Mouse (Mus musculus) hindlimb bud, embryonic 11.5 days (tissue): Measurements from ENCODE around the gene Ttc23.
A peak's percentile ranks its signal among the peaks of the same experiment; 100 is the strongest.

Experiments used
- DNase-seq: peaks from one replicate; pipeline ENCODE4 v3.0.0-alpha.2; 2012; ENCODE audit warnings: low read depth, low spot score; ENCODE audit errors: extremely low spot score

The Ttc23 gene

DNA sequence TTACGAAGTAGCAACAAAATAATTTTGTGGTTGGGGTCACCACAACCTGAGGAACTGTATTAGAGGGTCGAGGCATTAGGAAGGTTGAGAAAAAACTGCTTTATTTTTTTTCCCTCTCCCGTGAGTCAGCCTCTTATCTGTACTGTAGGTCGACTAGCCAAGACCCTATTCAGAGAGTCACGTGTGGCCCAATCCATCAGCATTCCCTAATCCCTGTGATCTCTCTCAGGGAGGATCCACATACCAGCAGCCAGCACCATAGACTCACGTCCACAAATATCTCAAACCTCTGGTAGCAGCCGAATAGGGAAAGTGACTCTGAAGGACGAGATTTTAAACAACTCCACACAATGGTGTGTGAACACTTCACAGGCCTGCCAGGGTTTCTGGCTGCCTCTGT, 149.9 kb downstream of the Ttc23 start:
- DNase-seq: no peak

DNA sequence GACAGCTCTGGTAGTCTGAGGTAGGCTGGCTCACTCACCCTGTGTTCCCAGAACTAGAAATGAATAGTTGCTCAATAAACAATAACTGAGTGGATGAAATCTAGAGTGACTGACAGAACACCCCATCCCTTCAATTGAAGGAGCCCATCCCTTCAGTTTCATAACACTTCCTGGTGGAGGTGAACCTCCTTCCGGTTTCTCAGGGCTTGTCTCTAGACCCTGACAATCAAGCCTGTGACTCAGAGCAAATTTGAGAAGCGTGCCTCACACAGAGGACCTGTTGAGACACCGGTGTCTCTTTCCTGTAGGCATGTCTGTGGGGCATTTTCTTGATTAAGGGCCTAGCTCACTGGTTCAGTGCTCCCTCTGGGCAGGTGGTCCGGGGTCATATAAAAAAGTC, 151.3 kb downstream of the Ttc23 start:
- no peak for DNase-seq

GRCm38 (mm10) chr7:67800547-67800946, 153.3 kb downstream of the Ttc23 start:
- no peak for DNase-seq

GRCm38 (mm10) chr7:67801022-67801421, 153.8 kb downstream of the Ttc23 start:
- DNase-seq: no peak

GRCm38 (mm10) chr7:67803015-67803856, 156.0 kb downstream of the Ttc23 start:
- DNase-seq: peak; percentile 35

GRCm38 (mm10) chr7:67803857-67804215, 156.6 kb downstream of the Ttc23 start:
- DNase-seq: no peak
